Mouse (Mus musculus) brain, embryonic 18.5 days (tissue): ENCODE measurements around the gene Cdkl4.
"Not testable (repeated sequence)": the region's sequence is repeated elsewhere in the genome, so short reads cannot be mapped to it uniquely, and the experiment has no call there.

Experiments used
- DNase-seq: peaks from one replicate; pipeline ENCODE4 v3.0.0-alpha.2; 2012; ENCODE audit warnings: low read depth, low spot score

Cdkl4 gene

GRCm38 (mm10) chr17:80563762-80564610 is 13.6 kb downstream of the Cdkl4 start:
- DNase-seq = not testable (repeated sequence)

DNA sequence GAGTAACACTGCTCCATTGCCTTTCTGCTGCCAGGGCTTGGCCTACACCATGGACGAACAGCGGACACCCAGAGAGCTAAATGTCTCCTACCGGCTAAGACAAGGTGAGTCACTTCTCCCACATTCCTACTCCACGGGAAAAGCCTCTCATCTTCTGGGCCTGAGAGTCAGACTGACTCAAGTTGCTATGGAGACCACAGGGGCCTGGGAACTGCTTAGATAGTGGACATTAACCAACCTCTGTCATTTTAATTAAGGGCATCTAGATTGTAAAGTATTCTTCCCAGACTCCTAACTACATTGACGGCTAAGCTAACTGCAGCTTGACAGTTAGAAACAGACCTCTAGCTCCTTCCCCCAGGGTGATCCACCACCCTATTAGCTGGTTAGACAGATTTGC is 14.8 kb downstream of the Cdkl4 start:
- no peak for DNase-seq

- DNase-seq = peak; percentile 43
Observed at GRCm38 (mm10) chr17:80560669-80561401, 16.8 kb downstream of the Cdkl4 start.

- DNase-seq = no peak
Observed at GRCm38 (mm10) chr17:80559745-80560144, 17.9 kb downstream of the Cdkl4 start.

DNA sequence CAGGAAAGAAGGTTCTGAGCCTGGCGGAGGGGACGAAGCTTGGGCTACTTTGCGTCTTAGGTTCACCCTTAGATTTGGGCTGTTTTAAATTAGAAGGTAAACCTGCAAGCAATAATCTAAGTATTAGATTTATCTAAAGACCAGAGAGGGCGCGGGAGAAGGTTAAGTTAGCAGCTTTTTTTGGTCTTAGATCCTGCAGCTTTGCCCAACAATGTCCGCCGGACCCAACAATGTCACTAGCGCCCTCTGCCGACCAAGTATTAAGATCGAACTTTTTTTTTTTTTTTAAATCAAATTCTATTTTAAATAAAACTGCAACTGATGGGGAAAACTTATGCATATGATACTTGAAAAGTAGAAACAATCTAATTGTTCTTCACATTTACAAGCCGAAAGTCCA is 18.6 kb downstream of the Cdkl4 start:
- no peak for DNase-seq

GRCm38 (mm10) chr17:80558583-80558982 is 19.0 kb downstream of the Cdkl4 start:
- DNase-seq = no peak

DNA sequence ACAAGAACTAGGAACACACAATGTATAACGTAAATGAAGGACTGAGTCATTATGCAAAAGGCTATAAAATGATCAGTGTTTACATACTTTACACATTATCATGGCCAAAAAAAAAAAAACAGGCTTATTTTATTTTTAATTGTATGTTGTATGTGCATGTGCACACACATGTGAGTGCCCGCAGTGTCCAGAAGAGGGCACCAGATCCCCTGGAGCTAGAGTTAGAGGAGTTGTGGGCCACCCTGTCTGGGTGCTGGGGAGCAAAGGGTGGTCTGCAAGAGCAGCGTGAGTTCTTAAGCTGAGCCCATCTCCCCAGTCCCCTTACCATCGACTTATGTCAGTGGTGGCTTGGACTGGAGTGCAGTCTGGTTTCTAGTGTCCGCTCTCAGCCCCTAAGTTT is 20.2 kb downstream of the Cdkl4 start:
- DNase-seq = no peak

DNA sequence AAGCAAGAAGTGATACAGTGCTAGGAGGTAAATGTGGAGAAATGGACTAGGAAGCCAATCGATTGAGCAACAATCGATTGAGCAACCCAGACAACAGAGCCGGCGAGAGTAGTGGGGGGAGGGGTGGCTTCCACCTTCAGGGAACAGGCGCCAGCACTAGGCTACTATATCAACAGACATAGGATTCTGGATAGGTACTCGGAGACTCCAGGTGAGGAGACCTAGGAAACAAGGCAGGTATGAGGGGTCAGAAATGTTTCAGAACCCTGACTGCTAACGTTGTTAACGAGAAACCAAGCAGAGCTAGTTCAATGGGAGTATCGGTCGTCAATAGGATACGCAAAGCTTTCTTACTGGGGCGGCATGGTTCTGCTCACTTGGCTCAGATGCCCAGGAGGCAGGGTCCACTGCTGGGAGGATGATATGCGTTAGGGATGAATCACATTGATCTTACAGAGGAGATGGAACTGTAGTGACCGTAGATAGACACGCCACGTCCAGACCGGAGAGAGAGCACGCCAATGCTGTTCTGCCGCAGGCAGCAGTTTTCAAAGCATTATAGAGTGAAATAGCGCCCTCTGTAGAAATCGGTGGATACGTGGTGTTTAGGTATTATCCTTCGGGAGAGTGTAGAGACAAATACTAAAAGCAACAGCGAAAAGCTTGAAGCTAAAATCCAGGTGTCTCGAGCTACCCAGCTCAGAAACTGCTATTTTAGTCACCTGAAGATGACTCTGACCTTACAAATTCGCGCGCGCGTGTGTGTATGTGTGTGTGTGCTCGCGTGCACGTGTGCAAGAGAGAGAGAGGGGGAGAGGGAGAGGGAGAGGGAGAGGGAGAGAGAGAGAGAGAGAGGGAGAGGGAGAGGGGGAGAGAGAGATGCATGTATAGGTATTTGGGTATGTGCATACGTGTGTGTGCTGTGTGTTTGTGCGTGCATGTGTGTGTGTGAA is 24.0 kb downstream of the Cdkl4 start:
- DNase-seq = peak; percentile 85

DNA sequence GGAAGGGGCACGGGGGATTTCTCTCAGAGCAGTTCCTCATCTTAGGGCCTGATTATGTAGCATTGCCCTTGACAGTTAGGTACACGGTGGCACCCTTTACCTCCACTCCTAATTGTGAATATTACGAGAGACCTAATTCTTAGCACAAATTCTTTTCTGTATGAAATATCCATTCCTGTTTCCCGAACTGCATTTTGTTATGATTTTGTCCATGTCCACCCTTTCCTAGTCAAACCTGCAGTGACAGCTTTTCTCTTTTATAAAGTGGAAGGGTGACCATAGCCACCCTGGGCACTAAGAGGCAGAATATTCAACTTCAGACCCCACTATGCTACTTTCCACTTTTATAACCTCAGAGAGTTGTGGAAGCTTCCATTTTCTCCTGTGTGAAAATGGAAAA is 25.0 kb downstream of the Cdkl4 start:
- DNase-seq = no peak

DNA sequence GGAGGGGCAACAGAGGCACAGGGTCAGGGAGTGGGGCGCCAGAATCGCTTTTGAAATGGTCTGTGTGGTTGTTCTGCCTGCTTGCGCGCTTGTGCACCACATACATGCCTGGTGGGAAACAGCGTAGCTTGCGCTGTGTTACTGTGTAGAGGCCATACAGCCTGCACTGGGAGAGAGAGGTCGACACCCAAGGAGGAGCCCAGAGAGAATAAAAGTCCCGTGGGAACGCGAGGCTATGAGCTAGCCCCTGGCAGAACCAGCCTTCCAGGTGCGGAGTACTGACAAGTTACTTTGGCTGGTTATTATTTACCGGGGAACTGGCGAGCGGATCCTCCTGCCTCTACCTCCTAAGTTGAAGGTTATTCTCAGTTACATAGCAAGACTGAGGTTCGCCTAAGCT is 26.6 kb downstream of the Cdkl4 start:
- DNase-seq = no peak

- DNase-seq = no peak
Observed at GRCm38 (mm10) chr17:80546846-80547245, 30.8 kb downstream of the Cdkl4 start.

GRCm38 (mm10) chr17:80546227-80546626 is 31.4 kb downstream of the Cdkl4 start:
- DNase-seq = no peak

GRCm38 (mm10) chr17:80543646-80544045 is 34.0 kb downstream of the Cdkl4 start:
- DNase-seq = no peak

DNA sequence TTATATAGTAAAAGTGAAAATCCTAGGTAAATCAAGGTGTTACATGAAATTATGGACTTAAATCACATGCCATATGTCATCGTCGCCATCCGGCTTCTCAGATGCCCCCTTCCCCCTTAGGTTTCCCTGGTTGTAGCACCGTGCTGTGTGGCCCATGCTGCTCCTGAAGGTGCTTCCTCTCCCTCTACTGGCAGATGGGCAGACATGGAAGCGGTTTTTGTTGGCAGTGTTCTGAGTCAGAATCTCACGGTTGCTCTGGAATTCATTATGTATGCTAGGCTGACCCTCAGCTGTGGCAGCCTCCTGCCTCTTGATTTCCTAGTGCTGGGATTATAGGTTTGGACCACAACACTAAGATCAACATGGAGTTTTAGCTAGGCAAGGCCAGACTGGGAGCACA is 40.5 kb downstream of the Cdkl4 start:
- DNase-seq = no peak

DNA sequence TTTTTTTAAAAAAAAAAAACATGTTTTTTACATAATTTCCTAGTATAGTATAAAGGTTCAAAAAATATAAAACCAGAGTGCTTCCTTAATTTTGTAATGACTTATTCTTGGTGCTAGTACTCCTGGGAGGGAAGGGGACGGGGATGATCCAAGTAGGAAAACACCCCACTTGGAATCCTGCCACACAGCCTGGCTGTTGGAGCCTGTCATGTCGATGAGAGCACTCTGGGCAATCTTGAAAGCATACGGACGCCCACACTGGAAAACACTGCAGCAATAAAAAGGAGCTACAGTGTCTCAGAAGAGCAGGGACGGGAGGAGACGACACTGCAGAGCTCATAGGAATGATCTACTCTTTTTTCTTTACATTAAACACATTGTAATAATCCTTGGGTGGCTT is 42.0 kb downstream of the Cdkl4 start:
- DNase-seq = no peak

GRCm38 (mm10) chr17:80531351-80531750 is 46.3 kb downstream of the Cdkl4 start:
- DNase-seq = not testable (repeated sequence)

DNA sequence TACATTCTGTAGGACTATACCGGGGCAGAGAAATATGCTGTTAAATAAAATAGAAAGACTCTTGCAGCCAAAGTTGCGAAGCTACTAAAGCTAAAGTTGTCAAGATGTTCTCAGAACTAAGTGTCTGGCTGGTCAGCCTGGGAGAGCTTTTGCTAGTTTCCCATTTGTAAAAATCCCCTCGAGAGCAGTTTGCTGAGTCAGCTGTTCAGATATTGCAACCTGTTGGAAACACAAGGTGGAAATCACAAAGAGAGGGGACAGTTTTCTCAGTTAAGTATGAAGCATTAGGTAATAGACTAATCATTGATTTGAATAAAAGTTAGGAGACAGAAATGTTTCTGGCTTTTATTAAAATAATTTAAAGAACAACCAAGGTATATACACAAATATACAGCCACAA is 54.4 kb downstream of the Cdkl4 start:
- no peak for DNase-seq

DNA sequence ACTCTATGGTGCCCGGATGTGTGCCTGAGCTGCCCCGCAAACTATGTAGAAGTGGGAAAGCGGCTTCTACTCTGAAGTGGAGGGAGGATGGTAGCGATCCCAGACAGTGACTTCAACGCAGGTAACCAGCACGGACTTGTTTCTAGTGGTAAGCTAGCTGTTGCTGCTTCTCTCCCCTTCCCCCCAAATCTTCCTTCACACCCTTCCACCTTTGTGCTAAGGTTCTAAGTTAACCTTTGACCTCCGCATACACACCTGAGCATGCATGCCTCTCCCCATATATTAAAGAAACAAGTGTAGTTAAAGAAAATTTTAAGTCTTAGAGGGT is 55.4 kb downstream of the Cdkl4 start:
- no peak for DNase-seq

GRCm38 (mm10) chr17:80521521-80522228 is 55.9 kb downstream of the Cdkl4 start:
- DNase-seq = no peak

DNA sequence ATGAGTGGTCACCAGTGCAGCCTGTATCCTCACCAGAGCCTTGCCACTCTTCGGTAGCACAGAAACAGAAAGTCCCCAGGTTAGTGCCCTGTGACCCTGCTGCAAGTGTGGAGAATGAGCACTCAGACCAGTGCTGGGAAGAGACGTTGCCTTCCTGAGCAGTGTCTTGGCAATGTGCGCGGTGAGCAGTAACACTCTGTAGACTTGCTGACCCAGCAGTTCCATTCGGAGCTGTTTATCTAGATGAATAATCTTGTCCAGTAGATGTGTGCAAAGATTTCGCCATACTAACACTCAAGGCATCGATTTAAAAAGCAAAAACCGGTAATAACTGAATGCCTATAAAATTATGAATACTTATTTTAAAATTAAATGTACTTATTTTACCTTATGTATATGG is 57.1 kb downstream of the Cdkl4 start:
- no peak for DNase-seq

DNA sequence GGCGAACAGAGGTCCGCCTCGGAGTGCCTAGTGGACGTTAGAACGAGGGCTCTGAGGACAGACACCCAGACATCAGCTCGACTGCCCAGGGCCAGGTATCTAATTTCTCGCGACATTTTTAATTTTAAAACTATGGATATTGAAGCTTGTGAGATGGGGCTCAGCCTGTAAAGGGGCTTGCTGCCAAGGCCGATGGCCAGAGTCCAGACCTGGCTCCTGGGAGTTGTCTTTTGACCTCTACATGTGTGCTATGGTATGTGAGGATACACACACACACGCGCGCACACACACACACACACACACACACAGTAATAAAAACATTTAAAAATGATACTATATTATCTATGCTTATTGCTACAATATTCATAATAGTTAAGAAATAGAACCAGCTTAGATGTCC is 58.8 kb downstream of the Cdkl4 start:
- no peak for DNase-seq
